Mouse (Mus musculus) heart, adult 2 months (tissue): Measurements from ENCODE around the gene Sptb.

Experiments used
- CTCF ChIP-seq: fragments of 200-600 bp; IDR thresholded peaks from 2 replicates; pipeline ENCODE4 v1.8.1; 2022; ENCODE audit warnings: antibody characterized with exemption, mild to moderate bottlenecking, moderate library complexity
- POLR2A ChIP-seq: fragments of 200-500 bp; IDR thresholded peaks from 2 replicates; pipeline ENCODE4 v1.6.1; 2011; ENCODE audit warnings: mild to moderate bottlenecking, low read depth, low read length, control low read depth; ENCODE audit not compliant: insufficient read depth

DNA sequence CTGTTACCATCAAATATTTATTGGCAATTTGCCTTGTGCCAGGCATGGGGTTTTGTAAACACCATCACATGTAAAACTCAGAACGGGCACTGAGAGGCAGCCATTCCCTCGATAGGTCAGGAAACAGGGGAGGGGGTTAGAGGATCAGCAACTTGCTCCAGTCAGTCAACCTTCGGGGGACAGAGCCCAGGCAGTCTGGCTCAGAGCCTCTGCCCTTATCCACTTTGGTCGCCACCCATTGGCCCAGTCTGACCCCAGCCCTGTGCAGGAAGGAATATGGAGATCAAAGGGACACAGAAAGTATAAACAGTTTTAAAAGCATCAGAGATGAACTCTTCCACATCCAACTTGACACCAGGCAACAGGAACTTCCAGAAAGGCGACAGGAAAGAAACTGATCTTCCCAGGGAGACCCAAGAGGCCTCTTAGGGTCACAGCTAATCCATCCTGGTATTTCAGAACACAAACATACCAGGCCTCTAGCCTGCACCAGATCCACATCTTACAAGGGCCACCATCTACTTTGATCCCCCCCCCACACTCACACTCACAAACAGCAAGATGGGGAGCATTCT is 40.3 kb downstream of the Sptb start:
- no peak for TF ChIP-seq POLR2A
- no peak for TF ChIP-seq CTCF
